Mouse (Mus musculus) G1E (cell line): ENCODE measurements around the gene Ptpru. TPM values are rescaled to one million over a fixed set of nuclear protein-coding genes. Genes with fewer than 3 reads are reported as not detected.
A peak's percentile ranks its signal among the peaks of the same experiment; 100 is the strongest.

Source experiments
- ATAC-seq: 2 replicates; pipeline ENCODE4 v1.8.0; 2016; ENCODE audit warnings: mild to moderate bottlenecking; ENCODE audit not compliant: insufficient number of reproducible peaks, poor library complexity, low FRiP score, severe bottlenecking; ENCODE audit errors: extremely low read depth
- DNase-seq: peaks from one replicate; pipeline ENCODE4 v3.0.0; 2012; ENCODE audit warnings: low spot score
- H3K27me3 ChIP-seq: 2 replicates; pipeline ENCODE4 v1.6.1; 2012; ENCODE audit warnings: mild to moderate bottlenecking, low read length, inconsistent platforms; ENCODE audit not compliant: insufficient read depth
- H3K36me3 ChIP-seq: replicated peaks from 2 replicates; pipeline ENCODE3; 2012; ENCODE audit warnings: mild to moderate bottlenecking, inconsistent platforms
- H3K4me1 ChIP-seq: 2 replicates; pipeline ENCODE4 v1.6.1; 2012; ENCODE audit warnings: low read depth, low read length, inconsistent platforms, mixed read lengths; ENCODE audit not compliant: insufficient read depth
- H3K4me3 ChIP-seq: 2 replicates; pipeline ENCODE4 v1.5.1; 2012; ENCODE audit warnings: low read depth, mild to moderate bottlenecking, inconsistent platforms, low read length, moderate library complexity, mixed read lengths
- H3K9me3 ChIP-seq: replicated peaks from 2 replicates; pipeline ENCODE4 v1.6.1; 2012; ENCODE audit warnings: inconsistent platforms
- CTCF ChIP-seq: IDR thresholded peaks from 2 replicates; pipeline ENCODE4 v1.5.1; 2012; ENCODE audit warnings: low read depth, low read length, inconsistent platforms, mixed read lengths
- GATA1 ChIP-seq: IDR thresholded peaks from 2 replicates; pipeline ENCODE4 v1.6.1; 2012; ENCODE audit warnings: borderline replicate concordance, low read length, inconsistent platforms, mixed read lengths
- GATA2 ChIP-seq: IDR thresholded peaks from 2 replicates; pipeline ENCODE4 v1.6.1; 2012; ENCODE audit warnings: low read depth, low read length, inconsistent platforms, borderline replicate concordance
- POLR2AphosphoS5 ChIP-seq: IDR thresholded peaks from 2 replicates; pipeline ENCODE4 v1.6.1; 2012; ENCODE audit warnings: low read depth, low read length, inconsistent platforms; ENCODE audit not compliant: insufficient replicate concordance
- TAL1 ChIP-seq: conservative IDR thresholded peaks from 2 replicates; pipeline ENCODE4 v1.6.1; 2012; ENCODE audit warnings: low read depth, low read length, inconsistent platforms, mixed read lengths
- polyA plus RNA-seq: library from polyadenylated mRNA; stranded (reverse); fragments of >175 nt; gene quantifications from 2 replicates; pipeline ENCODE4 v1.2.3, GENCODE M21; 2012
- total RNA-seq, 2 experiments: library from RNA; stranded (forward) in 1 of 2; stranded (reverse) in 1 of 2; fragments of 200-1000 nt in 1 of 2; fragments of >200 nt in 1 of 2; fragmentation: Nextera tagmentation in 1 of 2; gene quantifications; 2 replicates each; pipeline ENCODE4 v1.2.3; 2014 to 2017

The Ptpru gene
- total and polyA plus RNA-seq, 3 experiments, result 7.3 to 53.1 (median 41.8) TPM

DNA sequence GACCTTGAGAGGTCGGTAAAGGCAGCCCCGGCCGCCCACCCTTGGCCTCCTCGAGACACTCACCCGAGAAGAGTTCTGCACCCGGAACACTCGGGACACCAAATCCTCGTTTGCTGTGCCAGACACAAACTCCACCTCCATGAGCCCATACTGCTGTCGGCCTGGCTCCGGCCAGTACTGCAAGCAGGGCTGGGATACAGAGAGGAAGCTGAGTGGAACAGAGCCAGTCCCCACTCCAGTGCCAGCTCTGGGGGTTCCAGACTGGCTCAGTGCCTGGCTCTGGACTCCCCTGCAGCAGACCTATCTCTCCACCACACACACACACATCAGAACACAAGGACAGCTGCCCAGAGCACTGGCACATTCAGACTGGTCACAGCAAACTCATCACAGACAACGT, 66.7 kb downstream of the Ptpru start:
- Histone ChIP-seq H3K27me3 (no peaks in the 10 kb centered on the region), H3K9me3 (no peaks in the 10 kb centered on the region), H3K4me1 (peaks cover 14% of the 10 kb centered on the region; the same call in 1 of the 2 replicates), H3K4me3 (no peak overlapping the region), H3K36me3 (peaks cover 93% of the 10 kb centered on the region)
- ATAC-seq, result no peak
- DNase-seq, result no peak
- TF ChIP-seq CTCF, result no peak
- TF ChIP-seq POLR2AphosphoS5, result no peak
- TF ChIP-seq GATA2, result no peak
- TF ChIP-seq TAL1, result no peak
- no peak for TF ChIP-seq GATA1

GRCm38 (mm10) chr4:131763911-131764310, 74.2 kb downstream of the Ptpru start:
- H3K36me3 ChIP-seq, result peaks cover 19% of the 10 kb centered on the region
- H3K9me3 ChIP-seq, result no peaks in the 10 kb centered on the region
- no peak for ATAC-seq
- no peak for DNase-seq
- no peak for TF ChIP-seq GATA1
- no peak for TF ChIP-seq CTCF
- no peak for TF ChIP-seq GATA2
- no peak for TF ChIP-seq TAL1
- no peak for TF ChIP-seq POLR2AphosphoS5
- H3K4me1 ChIP-seq, result no peaks in the 10 kb centered on the region
- H3K27me3 ChIP-seq, result peaks cover 6% of the 10 kb centered on the region
- H3K4me3 ChIP-seq, result no peak overlapping the region

- ATAC-seq, result no peak
- peaks cover 15% of the 10 kb centered on the region for H3K36me3 ChIP-seq
- H3K9me3 ChIP-seq, result no peaks in the 10 kb centered on the region
- peaks cover 6% of the 10 kb centered on the region for H3K27me3 ChIP-seq
- no peaks in the 10 kb centered on the region for H3K4me1 ChIP-seq
- no peak for DNase-seq
- TF ChIP-seq POLR2AphosphoS5 (no peak), GATA2 (no peak), GATA1 (no peak), TAL1 (no peak), CTCF (peak; percentile 68)
- no peak overlapping the region for H3K4me3 ChIP-seq
These were observed 74.6 kb downstream of the Ptpru start for GRCm38 (mm10) chr4:131763479-131763878.

DNA sequence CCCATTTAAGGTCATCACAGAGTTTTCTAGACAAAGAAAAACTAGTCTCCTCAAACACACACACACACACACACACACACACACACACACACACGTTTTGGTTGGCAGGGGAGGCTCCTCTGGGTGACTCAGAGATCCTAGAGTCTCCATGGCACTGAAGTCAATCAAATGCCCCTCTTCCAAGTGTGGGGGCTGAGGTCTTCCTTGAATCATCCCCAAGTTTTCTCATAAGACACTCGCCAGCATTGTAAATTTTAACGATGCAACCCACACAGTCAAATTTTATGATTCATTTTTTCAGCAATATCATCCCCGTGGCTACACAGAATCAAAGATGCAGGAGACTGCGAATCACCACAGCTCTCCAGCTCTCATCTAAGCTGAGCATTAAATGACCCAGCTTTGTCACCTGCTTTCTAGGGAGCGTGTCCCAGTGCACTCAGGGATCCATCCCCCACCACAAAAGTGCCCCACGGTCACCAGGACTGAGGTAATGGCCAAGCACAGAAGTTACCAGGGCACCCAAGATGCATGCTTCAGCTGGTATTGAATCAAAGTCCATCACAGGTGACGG, 75.8 kb downstream of the Ptpru start:
- Histone ChIP-seq H3K4me1 (no peaks in the 10 kb centered on the region), H3K36me3 (peaks cover 3% of the 10 kb centered on the region), H3K4me3 (no peak overlapping the region), H3K9me3 (no peaks in the 10 kb centered on the region), H3K27me3 (peaks cover 6% of the 10 kb centered on the region)
- ATAC-seq (no peak), DNase-seq (no peak)
- TF ChIP-seq GATA2 (no peak), TAL1 (no peak)

- H3K36me3 ChIP-seq, result no peaks in the 10 kb centered on the region
- ATAC-seq, result no peak
- H3K27me3 ChIP-seq, result peaks cover 28% of the 10 kb centered on the region
- no peak for DNase-seq
- no peaks in the 10 kb centered on the region for H3K4me1 ChIP-seq
- TF ChIP-seq GATA2, result no peak
- no peak for TF ChIP-seq POLR2AphosphoS5
- TF ChIP-seq GATA1, result no peak
- TF ChIP-seq CTCF, result no peak
- TF ChIP-seq TAL1, result no peak
- no peak overlapping the region for H3K4me3 ChIP-seq
- no peaks in the 10 kb centered on the region for H3K9me3 ChIP-seq
These were observed 85.8 kb downstream of the Ptpru start for GRCm38 (mm10) chr4:131752204-131752837.

- Histone ChIP-seq H3K36me3 (no peaks in the 10 kb centered on the region), H3K4me1 (no peaks in the 10 kb centered on the region), H3K27me3 (peaks cover 23% of the 10 kb centered on the region), H3K9me3 (no peaks in the 10 kb centered on the region), H3K4me3 (no peak overlapping the region)
- ATAC-seq (no peak), DNase-seq (no peak)
- TF ChIP-seq GATA2 (no peak), TAL1 (no peak), CTCF (no peak), GATA1 (no peak), POLR2AphosphoS5 (no peak)
These were observed 86.5 kb downstream of the Ptpru start for GRCm38 (mm10) chr4:131751561-131751960.
